Mouse (Mus musculus) bone marrow, adult 2 months (tissue): Measurements from ENCODE around the gene Gm10643. TPM values are rescaled to one million over a fixed set of nuclear protein-coding genes. Genes with fewer than 3 reads are reported as not detected.

ENCODE experiments used
- H3K27ac ChIP-seq: fragments of 200-500 bp; 2 replicates; pipeline ENCODE4 v1.5.1; 2012; ENCODE audit warnings: low read depth, mild to moderate bottlenecking, control low read depth, inconsistent platforms, low read length; ENCODE audit not compliant: control insufficient read depth, poor library complexity, insufficient read depth
- H3K4me1 ChIP-seq: fragments of 200-500 bp; 2 replicates; pipeline ENCODE4 v1.6.1; 2011; ENCODE audit warnings: low read length; ENCODE audit not compliant: control insufficient read depth, insufficient read depth
- H3K4me3 ChIP-seq: fragments of 200-500 bp; replicated peaks from 2 replicates; pipeline ENCODE3; 2011; ENCODE audit warnings: mild to moderate bottlenecking, low read depth, low read length, control low read depth; ENCODE audit not compliant: control insufficient read depth
- CTCF ChIP-seq: fragments of 200-500 bp; IDR thresholded peaks from 2 replicates; pipeline ENCODE4 v1.5.1; 2011; ENCODE audit warnings: low read length, control low read depth; ENCODE audit not compliant: control insufficient read depth, insufficient read depth
- POLR2A ChIP-seq: fragments of 200-500 bp; IDR thresholded peaks from 2 replicates; pipeline ENCODE4 v1.6.1; 2011; ENCODE audit warnings: low read depth, mild to moderate bottlenecking, control low read depth, low read length, borderline replicate concordance; ENCODE audit not compliant: control insufficient read depth
- WGBS: fragments of 180-500 bp; shearing (Covaris S2); methylation state at CpG from one replicate; pipeline ENCODE4 v1.1.7; 2018; 5-methylcytosine and 5-hydroxymethylcytosine counted together
- polyA plus RNA-seq: library from polyadenylated mRNA; stranded (reverse); fragments of >200 nt; gene quantifications from 2 replicates; pipeline ENCODE4 v1.2.4, GENCODE M21; 2011; ENCODE audit warnings: low replicate concordance; ENCODE audit not compliant: missing spikeins, insufficient read depth, insufficient read length

Gene Gm10643
- polyA plus RNA-seq, 1 experiment: 1.3 TPM

DNA sequence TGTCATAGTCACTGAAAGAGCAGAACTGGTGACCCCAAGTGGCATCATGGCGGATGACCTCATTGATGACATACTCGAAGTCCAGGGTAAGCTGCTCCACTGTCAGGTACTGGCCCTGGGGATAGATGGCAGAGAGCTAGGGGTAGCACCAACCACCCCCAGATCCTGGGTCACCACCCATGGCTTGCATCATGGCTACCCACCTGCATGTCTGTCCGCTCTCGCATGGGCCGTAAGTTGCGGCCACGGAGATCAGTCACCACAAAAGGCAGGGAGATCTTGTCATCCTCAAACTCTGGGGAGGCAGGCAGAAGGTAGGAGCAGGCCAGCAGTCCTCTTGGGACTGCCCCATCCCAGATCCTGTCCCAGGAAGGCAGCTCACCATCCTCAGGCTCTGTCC, 33.4 kb upstream of the Gm10643 start:
- 92% methylated on average over 7 of the region's 7 CpGs for WGBS
- no peaks in the 10 kb centered on the region for H3K4me1 ChIP-seq

DNA sequence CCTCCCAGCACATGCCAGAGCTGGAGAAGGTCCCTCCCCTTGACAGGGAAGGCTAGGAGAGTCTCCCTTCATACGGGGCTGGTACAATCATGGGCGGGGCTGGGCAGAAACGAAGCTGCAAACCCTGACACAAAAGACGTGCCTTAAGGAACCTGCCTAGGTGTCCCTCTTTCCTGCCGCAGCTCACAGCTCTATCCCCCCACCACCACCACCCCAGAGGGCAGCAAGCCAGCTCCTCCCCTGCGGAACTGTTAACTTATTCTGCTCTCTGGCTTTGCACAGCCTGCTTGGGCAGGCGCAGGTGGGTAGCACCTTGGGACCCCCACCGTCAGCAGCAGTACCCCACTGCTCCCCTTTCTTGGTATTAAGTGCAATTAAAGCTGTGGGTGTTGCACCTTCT, 31.1 kb upstream of the Gm10643 start:
- Histone ChIP-seq H3K4me1 (no peaks in the 10 kb centered on the region), H3K27ac (no peak overlapping the region), H3K4me3 (no peak overlapping the region)
- no peak for TF ChIP-seq CTCF
- TF ChIP-seq POLR2A: no peak
- 81% methylated on average over 8 of the region's 8 CpGs for WGBS

More for the DNA sequence above, 33.4 kb upstream of the Gm10643 start:
- Histone ChIP-seq H3K4me3 (no peak overlapping the region), H3K27ac (no peak overlapping the region)
- TF ChIP-seq POLR2A (no peak), CTCF (no peak)

DNA sequence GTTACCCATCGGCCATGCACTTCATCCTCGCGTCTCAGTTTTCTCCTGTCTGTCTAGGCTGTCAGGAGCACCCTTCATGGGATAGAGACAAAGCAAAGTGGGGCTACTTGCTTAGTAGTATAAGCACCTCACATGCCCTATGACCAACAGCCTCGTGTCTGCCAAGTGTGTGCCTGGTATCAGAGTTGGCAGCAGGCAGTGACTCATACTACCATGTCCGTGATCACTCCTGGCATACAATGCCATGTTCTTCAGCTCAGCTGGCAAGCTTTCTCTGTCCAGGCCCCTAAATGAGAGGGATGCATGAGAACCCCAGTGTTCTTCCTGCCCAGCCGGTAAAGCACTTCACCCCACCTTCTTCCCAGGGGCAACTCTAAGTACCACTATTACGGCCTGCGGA, 25.6 kb upstream of the Gm10643 start:
- H3K4me1 ChIP-seq: no peaks in the 10 kb centered on the region
- TF ChIP-seq CTCF: no peak
- no peak for TF ChIP-seq POLR2A
- no peak overlapping the region for H3K4me3 ChIP-seq
- H3K27ac ChIP-seq: no peak overlapping the region
- WGBS: 84% methylated on average over 8 of the region's 8 CpGs

DNA sequence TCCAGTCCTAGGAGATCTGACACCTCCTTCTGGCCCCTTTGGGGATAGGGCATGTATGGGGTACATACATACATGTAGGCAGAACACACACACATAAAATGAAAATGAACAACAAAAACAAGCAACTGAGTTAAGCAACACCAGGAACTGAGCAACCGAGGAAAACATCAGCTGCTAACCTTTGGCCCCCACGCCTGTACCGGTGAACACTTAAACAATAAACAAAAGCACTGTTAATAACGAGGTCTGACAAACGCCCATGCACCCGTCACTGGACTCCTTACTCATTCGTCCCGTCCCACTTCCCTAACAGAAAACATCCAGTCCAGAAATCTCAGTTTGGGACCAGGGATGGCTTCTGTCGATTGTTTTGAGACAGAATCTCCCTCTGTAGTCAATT, 24.3 kb upstream of the Gm10643 start:
- WGBS: 84% methylated on average over 9 of the region's 9 CpGs

DNA sequence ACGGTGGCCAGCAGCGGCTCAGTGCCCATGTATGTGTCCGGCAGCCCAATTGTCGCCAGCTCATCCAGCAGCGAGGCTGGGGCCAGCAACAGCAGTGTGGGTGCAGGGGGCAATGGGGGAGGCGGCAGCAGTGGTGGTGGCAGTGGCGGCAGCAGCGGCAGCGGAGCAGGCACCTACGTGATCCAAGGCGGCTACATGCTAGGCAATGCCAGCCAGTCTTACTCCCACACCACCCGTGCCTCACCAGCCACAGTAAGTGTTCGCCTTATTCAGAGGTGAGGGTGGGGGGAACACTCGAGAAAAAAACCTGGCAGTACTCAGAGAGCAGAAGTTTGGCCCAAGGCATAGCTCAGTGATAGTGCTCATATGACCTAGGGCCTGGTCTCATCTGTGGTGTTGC, 22.9 kb upstream of the Gm10643 start:
- Histone ChIP-seq H3K4me3 (no peak overlapping the region), H3K27ac (no peak overlapping the region), H3K4me1 (no peaks in the 10 kb centered on the region)
- no peak for TF ChIP-seq POLR2A
- TF ChIP-seq CTCF: no peak
- WGBS: 91% methylated on average over 14 of the region's 14 CpGs

More for the DNA sequence above, 24.3 kb upstream of the Gm10643 start:
- H3K4me3 ChIP-seq: no peak overlapping the region
- H3K27ac ChIP-seq: no peak overlapping the region
- H3K4me1 ChIP-seq: no peaks in the 10 kb centered on the region
- no peak for TF ChIP-seq POLR2A
- TF ChIP-seq CTCF: no peak

DNA sequence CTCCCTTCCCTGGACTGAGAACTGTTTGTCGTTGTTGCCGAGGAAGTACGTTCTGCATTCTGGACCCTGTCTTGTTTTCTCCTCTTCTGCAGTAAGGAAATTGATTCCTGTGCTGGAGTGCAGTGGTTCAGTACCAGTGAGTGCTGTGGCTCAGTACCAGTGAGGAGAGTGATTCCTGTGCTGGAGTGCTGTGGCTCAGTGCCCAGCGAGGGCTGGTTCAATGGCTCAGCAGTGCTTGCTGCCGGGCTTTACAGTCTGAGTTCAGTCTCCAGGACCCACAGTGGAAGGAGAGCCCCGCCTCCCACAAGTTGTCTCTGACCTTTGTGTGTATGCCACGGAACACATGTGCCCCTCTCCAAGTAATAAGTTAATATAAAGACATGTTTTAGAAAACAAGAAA, 22.2 kb upstream of the Gm10643 start:
- no peak for TF ChIP-seq POLR2A
- TF ChIP-seq CTCF: no peak
- no peaks in the 10 kb centered on the region for H3K4me1 ChIP-seq
- no peak overlapping the region for H3K4me3 ChIP-seq
- no peak overlapping the region for H3K27ac ChIP-seq
- WGBS: 86% methylated on average over 7 of the region's 7 CpGs

DNA sequence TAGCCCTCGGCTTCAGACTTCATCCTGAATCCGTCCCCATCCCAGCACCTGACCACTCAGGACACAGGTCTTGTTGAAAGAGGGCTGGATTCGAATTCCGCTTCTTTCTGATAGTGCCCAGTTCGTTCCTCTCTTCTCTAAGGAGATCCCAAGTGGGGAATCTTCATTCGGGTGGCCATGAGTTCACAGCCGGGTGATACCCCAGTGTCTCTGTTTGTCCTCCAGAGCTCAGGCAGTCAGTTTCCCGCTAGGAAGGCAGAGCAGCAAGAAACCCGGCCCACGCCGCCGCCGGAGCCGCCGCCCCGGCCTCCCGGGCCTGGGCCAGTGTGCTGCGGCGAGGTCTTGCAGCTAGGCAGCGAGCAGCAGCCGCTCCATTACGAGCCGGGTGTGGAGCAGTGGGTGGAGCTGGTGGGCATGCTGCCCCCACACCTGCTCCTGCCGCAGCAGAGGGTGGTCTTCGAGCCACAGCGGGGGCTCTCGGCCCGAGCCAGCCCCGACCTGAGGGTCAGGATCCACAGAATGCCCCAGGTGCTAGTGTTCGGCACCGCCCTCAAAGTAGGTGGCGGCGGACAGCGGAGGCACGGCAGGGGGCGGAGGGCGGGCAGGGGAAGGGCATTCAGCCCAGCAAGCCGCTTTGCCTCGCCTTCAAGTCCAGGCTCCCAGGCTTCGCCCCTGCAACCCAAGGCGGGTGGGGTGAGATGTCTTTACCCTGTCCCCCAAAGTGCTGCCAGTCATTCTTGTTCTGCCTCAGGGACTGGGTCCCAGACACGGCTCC, 19.6 kb upstream of the Gm10643 start:
- Histone ChIP-seq H3K4me1 (no peaks in the 10 kb centered on the region), H3K4me3 (no peak overlapping the region), H3K27ac (no peak overlapping the region)
- 91% methylated on average over 42 of the region's 42 CpGs for WGBS
- TF ChIP-seq CTCF (no peak), POLR2A (no peak)

DNA sequence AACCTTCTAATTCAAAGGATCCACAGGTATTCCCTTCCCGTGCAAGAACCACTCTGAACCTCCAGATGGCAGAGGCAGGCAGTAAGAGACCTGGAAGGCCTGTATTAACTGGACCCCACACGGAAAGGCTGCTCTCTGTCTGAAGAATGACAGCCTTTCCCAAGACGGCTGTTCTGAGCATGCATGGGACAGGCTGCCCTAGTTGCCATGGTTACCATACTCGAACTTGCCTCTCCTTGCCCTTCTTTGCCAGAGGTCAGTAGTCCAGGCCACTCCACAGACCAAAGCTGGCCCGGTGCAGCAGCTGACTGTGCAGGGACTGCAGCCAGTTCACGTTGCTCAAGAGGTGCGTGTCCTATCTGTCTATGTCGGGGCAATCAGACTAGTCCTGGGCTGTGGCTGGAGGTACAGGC, 18.9 kb upstream of the Gm10643 start:
- no peaks in the 10 kb centered on the region for H3K4me1 ChIP-seq
- WGBS: 84% methylated on average over 8 of the region's 8 CpGs
- no peak overlapping the region for H3K27ac ChIP-seq
- no peak overlapping the region for H3K4me3 ChIP-seq
- TF ChIP-seq POLR2A (no peak), CTCF (no peak)
